Mouse (Mus musculus): ENCODE data around the gene Fosb.
A peak's percentile ranks its signal among the peaks of the same experiment; 100 is the strongest.

The Fosb gene

GRCm38 (mm10) chr7:19309884-19310641 lies at the start of gene Fosb:
Fosb (minus strand) TSS chr7:19310051.
- DNase-seq (ENCODE audit: extremely low spot score, low spot score): peak; percentile 93

- DNase-seq (ENCODE audit: extremely low spot score, low spot score): peak; percentile 92
Measured at GRCm38 (mm10) chr7:19359299-19359891, 49.5 kb upstream of the Fosb start, which contains the start of the genes Cd3eap and Ppp1r13l. Cd3eap (minus strand) TSS chr7:19359483. Ppp1r13l (plus strand) TSS chr7:19359749.

GRCm38 (mm10) chr7:19358634-19359033 lies 48.8 kb upstream of the Fosb start:
- DNase-seq (ENCODE audit: extremely low spot score, low spot score): no peak

- DNase-seq (ENCODE audit: extremely low spot score, low spot score): no peak
Measured at GRCm38 (mm10) chr7:19357381-19358375, 47.8 kb upstream of the Fosb start.

GRCm38 (mm10) chr7:19356311-19356710 lies 46.5 kb upstream of the Fosb start:
- DNase-seq (ENCODE audit: extremely low spot score, low spot score): no peak

- DNase-seq (ENCODE audit: extremely low spot score, low spot score): no peak
Measured at GRCm38 (mm10) chr7:19354991-19355390, 45.1 kb upstream of the Fosb start.

- no peak for DNase-seq (ENCODE audit: extremely low spot score, low spot score)
Measured at GRCm38 (mm10) chr7:19350221-19350620, 40.4 kb upstream of the Fosb start.

GRCm38 (mm10) chr7:19349188-19349915 lies 39.5 kb upstream of the Fosb start:
- no peak for DNase-seq (ENCODE audit: extremely low spot score, low spot score)

- DNase-seq (ENCODE audit: extremely low spot score, low spot score): peak; percentile 95
Measured at GRCm38 (mm10) chr7:19344938-19345471, 35.2 kb upstream of the Fosb start.

- DNase-seq (ENCODE audit: extremely low spot score, low spot score): no peak
Measured at GRCm38 (mm10) chr7:19344237-19344847, 34.5 kb upstream of the Fosb start, which contains the start of gene Ercc1. Ercc1 (plus strand) TSS chr7:19344778.

- DNase-seq (ENCODE audit: extremely low spot score, low spot score): peak; percentile 72
Measured at GRCm38 (mm10) chr7:19343210-19343808, 33.5 kb upstream of the Fosb start.

GRCm38 (mm10) chr7:19342481-19343027 lies 32.7 kb upstream of the Fosb start:
- DNase-seq (ENCODE audit: extremely low spot score, low spot score): peak; percentile 93

GRCm38 (mm10) chr7:19341761-19342409 lies 32.0 kb upstream of the Fosb start:
- DNase-seq (ENCODE audit: extremely low spot score, low spot score): peak; percentile 58

GRCm38 (mm10) chr7:19341250-19341649 lies 31.4 kb upstream of the Fosb start:
- DNase-seq (ENCODE audit: extremely low spot score, low spot score): no peak

GRCm38 (mm10) chr7:19338596-19338995 lies 28.7 kb upstream of the Fosb start:
- DNase-seq (ENCODE audit: extremely low spot score, low spot score): no peak

- no peak for DNase-seq (ENCODE audit: extremely low spot score, low spot score)
Measured at GRCm38 (mm10) chr7:19338060-19338459, 28.2 kb upstream of the Fosb start.

- DNase-seq (ENCODE audit: extremely low spot score, low spot score): no peak
Measured at GRCm38 (mm10) chr7:19337122-19337521, 27.3 kb upstream of the Fosb start.

GRCm38 (mm10) chr7:19335583-19335982 lies 25.7 kb upstream of the Fosb start:
- no peak for DNase-seq (ENCODE audit: extremely low spot score, low spot score)
